ENCODE assay signal across 9 mouse cellular contexts in the genomic region with DNA sequence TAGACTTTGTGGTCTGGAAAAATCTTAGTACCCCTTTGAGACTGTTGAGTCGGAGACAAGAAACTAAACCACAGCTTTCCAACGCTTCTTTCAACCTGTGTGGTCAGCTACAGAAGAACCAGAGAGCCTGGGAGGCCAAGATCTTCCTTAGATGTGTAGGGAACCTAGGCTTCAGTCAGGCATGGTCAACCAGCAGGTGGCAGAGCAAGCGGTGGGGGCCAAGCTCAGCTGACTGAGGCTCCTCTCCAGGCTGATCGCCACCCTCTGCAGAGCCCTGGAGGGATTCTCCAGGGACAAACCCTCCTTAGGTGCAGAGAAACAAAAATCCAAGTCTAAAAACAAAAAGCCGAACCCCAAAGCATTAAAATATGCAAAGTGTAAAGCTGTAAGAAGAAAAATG. TPM values are rescaled to one million over a fixed set of nuclear protein-coding genes. Genes with fewer than 3 reads are reported as not detected.
DNase-seq lines count a peak whose midpoint lies in the region; ATAC-seq and TF ChIP-seq lines count a peak whose summit lies in the region.
"Had no signal": no experiment of that assay in that cellular context is flagged by ENCODE, and none has a peak within 500 bp of the region (broad histone marks: within the 10 kb centered on the region; RNA-seq: fewer than 3 reads in every experiment).

No protein-coding gene starts in this region.

- no peaks in the 10 kb centered on the region for H3K9me3 ChIP-seq in kidney, postnatal 0 days (replicated peaks; ENCODE audit: low read length)
- H3K9me3 ChIP-seq in midbrain, embryonic 10.5 days (replicated peaks): no peaks in the 10 kb centered on the region
- H3K9me3 ChIP-seq: embryonic facial prominence, embryonic 15.5 days had no signal

- no peak for DNase-seq in frontal cortex, postnatal 14 days (ENCODE audit: low spot score in 2 of 2)
- peak; percentile 39 for DNase-seq in 3T3-L1 (ENCODE audit: low read depth, low spot score)
- peak; percentile 45 for DNase-seq in adrenal gland, adult 8-10 months
- DNase-seq in kidney, postnatal 0 days (ENCODE audit: low spot score): no peak
- no peak for DNase-seq in layer of hippocampus, adult 18-20 months (ENCODE audit: low spot score in 2 of 2)
- no peak for DNase-seq in midbrain, embryonic 10.5 days (ENCODE audit: low spot score)

- ATAC-seq in frontal cortex, adult (ENCODE audit: low TSS enrichment): 0 out of 2 replicates have a peak, but pooled peaks have one; percentile 64
- no peak for ATAC-seq in kidney, postnatal 0 days (replicated peaks; ENCODE audit: low FRiP score, low read depth)

- H3K36me3 ChIP-seq in kidney, postnatal 0 days (ENCODE audit: insufficient read depth, low read length): no peaks in the 10 kb centered on the region
- H3K36me3 ChIP-seq in small intestine, adult 2 months (ENCODE audit: control insufficient read depth, insufficient read depth, low read length): no peaks in the 10 kb centered on the region
- no peaks in the 10 kb centered on the region for H3K36me3 ChIP-seq in midbrain, embryonic 10.5 days
- H3K36me3 ChIP-seq: embryonic facial prominence, embryonic 15.5 days had no signal

- no peaks in the 10 kb centered on the region for H3K4me1 ChIP-seq in kidney, postnatal 0 days (replicated peaks; ENCODE audit: insufficient read depth, low read length)
- H3K4me1 ChIP-seq in small intestine, adult 2 months (ENCODE audit: control insufficient read depth, insufficient read depth, insufficient read length, low read length): no peaks in the 10 kb centered on the region
- H3K4me1 ChIP-seq in midbrain, embryonic 10.5 days: no peaks in the 10 kb centered on the region
- H3K4me1 ChIP-seq: embryonic facial prominence, embryonic 15.5 days had no signal

- TF ChIP-seq POLR2A in small intestine, adult 2 months (IDR thresholded peaks at IDR 0.05; ENCODE audit: low read depth, low read length): no peak

- no peak overlapping the region for H3K4me2 ChIP-seq in kidney, postnatal 0 days (ENCODE audit: low read length)
- H3K4me2 ChIP-seq: embryonic facial prominence, embryonic 15.5 days had no signal

- no peak overlapping the region for H3K9ac ChIP-seq in kidney, postnatal 0 days (ENCODE audit: low read depth, low read length)
- H3K9ac ChIP-seq: embryonic facial prominence, embryonic 15.5 days had no signal

- H3K4me3 ChIP-seq in kidney, postnatal 0 days (replicated peaks; ENCODE audit: low read depth, low read length): no peak overlapping the region
- no peak overlapping the region for H3K4me3 ChIP-seq in small intestine, adult 2 months (ENCODE audit: low read depth, low read length)
- H3K4me3 ChIP-seq in midbrain, embryonic 10.5 days: no peak overlapping the region
- H3K4me3 ChIP-seq: embryonic facial prominence, embryonic 15.5 days had no signal

- no peak overlapping the region for H3K27ac ChIP-seq in kidney, postnatal 0 days
- no peak overlapping the region for H3K27ac ChIP-seq in small intestine, adult 2 months (ENCODE audit: insufficient read depth, low read depth, low read length)
- no peak overlapping the region for H3K27ac ChIP-seq in midbrain, embryonic 10.5 days (replicated peaks)
- H3K27ac ChIP-seq: embryonic facial prominence, embryonic 15.5 days had no signal

- 51% methylated on average over 5 of the region's 5 CpGs for WGBS in kidney, postnatal 0 days
- 55% methylated on average over 5 of the region's 5 CpGs for WGBS in small intestine, adult 2 months
- 57% methylated on average over 5 of the region's 5 CpGs for WGBS in midbrain, embryonic 10.5 days

- TF ChIP-seq CTCF in kidney, postnatal 0 days (IDR thresholded peaks at IDR 0.05; ENCODE audit: low read depth): peak; percentile 73
- TF ChIP-seq CTCF in small intestine, adult 2 months (IDR thresholded peaks at IDR 0.05; ENCODE audit: extremely low read depth, insufficient read length, insufficient replicate concordance, low read depth, low read length): peak; percentile 69

- no peaks in the 10 kb centered on the region for H3K27me3 ChIP-seq in kidney, postnatal 0 days (ENCODE audit: insufficient read depth, low read length)
- no peaks in the 10 kb centered on the region for H3K27me3 ChIP-seq in small intestine, adult 2 months (ENCODE audit: control insufficient read depth, insufficient read depth, low read length)
- H3K27me3 ChIP-seq in midbrain, embryonic 10.5 days (ENCODE audit: low read depth, poor library complexity, severe bottlenecking): no peaks in the 10 kb centered on the region
- H3K27me3 ChIP-seq: embryonic facial prominence, embryonic 15.5 days had no signal

RNA-seq across cellular contexts. Expression of a gene that starts 13.4 kb away (rescaled TPM):
- 100 to 1,000 TPM; 121 to 184 (median 133) TPM for total RNA-seq in adrenal gland, adult 8-10 months (2022)
- polyA plus RNA-seq in kidney, postnatal 0 days (2015; fragmentation: Nextera tagmentation; extraction: Ambion mirVana): 146 and 176 TPM in 2 replicates
- polyA plus RNA-seq in small intestine, adult 2 months (2012; rRNA removed): 23.1 and 30.1 TPM in 2 replicates
- total RNA-seq in layer of hippocampus, adult 18-20 months (2021): 10 to 100 TPM; 89.8 to 97.0 TPM
- polyA plus RNA-seq in midbrain, embryonic 10.5 days (2016; fragmentation: Nextera tagmentation; extraction: Ambion mirVana): 53.9 and 71.1 TPM in 2 replicates

RNA-seq across cellular contexts. Expression of a gene that starts 31.3 kb away (rescaled TPM):
- total RNA-seq in adrenal gland, adult 8-10 months (2022): 1 to 10 TPM; 3.9 to 7.5 (median 4.5) TPM
- 2.4 and 2.5 TPM in 2 replicates for polyA plus RNA-seq in kidney, postnatal 0 days (2015; fragmentation: Nextera tagmentation; extraction: Ambion mirVana)
- 1.1 and 1.7 TPM in 2 replicates for polyA plus RNA-seq in small intestine, adult 2 months (2012; rRNA removed)
- total RNA-seq in layer of hippocampus, adult 18-20 months (2021): under 1 TPM in 1 of 2 experiments, not detected in 1; 0.54 TPM
- 0.34 and 0.39 TPM in 2 replicates for polyA plus RNA-seq in midbrain, embryonic 10.5 days (2016; fragmentation: Nextera tagmentation; extraction: Ambion mirVana)

RNA-seq across cellular contexts. Expression of a gene that starts 51.3 kb away (rescaled TPM):
- total RNA-seq in adrenal gland, adult 8-10 months (2022): 100 to 1,000 TPM; 254 to 285 (median 274) TPM
- 57.6 and 59.8 TPM in 2 replicates for polyA plus RNA-seq in kidney, postnatal 0 days (2015; fragmentation: Nextera tagmentation; extraction: Ambion mirVana)
- 16.6 and 24.2 TPM in 2 replicates for polyA plus RNA-seq in small intestine, adult 2 months (2012; rRNA removed)
- total RNA-seq in layer of hippocampus, adult 18-20 months (2021): 10 to 100 TPM; 30.7 to 32.3 TPM
- 9.3 and 11.9 TPM in 2 replicates for polyA plus RNA-seq in midbrain, embryonic 10.5 days (2016; fragmentation: Nextera tagmentation; extraction: Ambion mirVana)

Comparison
In these comparisons a context has a peak if more than half of its experiments do, and no peak if none do; other contexts are left out.
1. DNase-seq: peak in 3T3-L1 (single experiment) and adrenal gland, adult 8-10 months (single experiment); none in frontal cortex, postnatal 14 days (0 of 2), kidney, postnatal 0 days (single experiment), layer of hippocampus, adult 18-20 months (0 of 2) and midbrain, embryonic 10.5 days (single experiment).